In genomic region chr8:125869739-125870138, GRCm38 (mm10) we compare ENCODE assay signal across 18 mouse cellular contexts. TPM values are rescaled to one million over a fixed set of nuclear protein-coding genes. Genes with fewer than 3 reads are reported as not detected.
DNase-seq lines count a peak whose midpoint lies in the region; ATAC-seq and TF ChIP-seq lines count a peak whose summit lies in the region.
"Had no signal": no experiment of that assay in that cellular context is flagged by ENCODE, and none has a peak within 500 bp of the region (broad histone marks: within the 10 kb centered on the region; RNA-seq: fewer than 3 reads in every experiment).

No protein-coding gene starts in this region.

- no peaks in the 10 kb centered on the region for H3K9me3 ChIP-seq in heart, embryonic 10.5 days
- H3K9me3 ChIP-seq in liver, embryonic 16.5 days (replicated peaks; ENCODE audit: control insufficient read depth, low read length) = no peaks in the 10 kb centered on the region
- H3K9me3 ChIP-seq: embryonic facial prominence, embryonic 13.5 days; forebrain, embryonic 13.5 days; neural tube, embryonic 13.5 days had no signal

- ATAC-seq in liver, embryonic 16.5 days (ENCODE audit: low read depth) = peak; percentile 61; the same call in 1 of the 2 replicates
- ATAC-seq: lung, postnatal 0 days had no signal

- no peak for TF ChIP-seq CTCF in layer of hippocampus, adult 2 months (conservative IDR thresholded peaks at IDR 0.05)

- 41% methylated on average over 3 of the region's 3 CpGs for WGBS in heart, embryonic 10.5 days
- WGBS in liver, embryonic 16.5 days (ENCODE audit: insufficient replicate concordance) = 24% methylated on average over 3 of the region's 3 CpGs

- H3K4me3 ChIP-seq in heart, embryonic 10.5 days = no peak overlapping the region
- no peak overlapping the region for H3K4me3 ChIP-seq in liver, embryonic 16.5 days (ENCODE audit: low read depth, low read length)
- H3K4me3 ChIP-seq in layer of hippocampus, adult 2 months = no peak overlapping the region
- H3K4me3 ChIP-seq: embryonic facial prominence, embryonic 13.5 days; forebrain, embryonic 13.5 days; neural tube, embryonic 13.5 days had no signal

- no peaks in the 10 kb centered on the region for H3K36me3 ChIP-seq in heart, embryonic 10.5 days
- no peaks in the 10 kb centered on the region for H3K36me3 ChIP-seq in liver, embryonic 16.5 days (ENCODE audit: control insufficient read depth, insufficient read depth)
- H3K36me3 ChIP-seq: embryonic facial prominence, embryonic 13.5 days had no signal

- no peak overlapping the region for H3K4me2 ChIP-seq in liver, embryonic 16.5 days (ENCODE audit: low read depth, low read length)
- H3K4me2 ChIP-seq: embryonic facial prominence, embryonic 13.5 days; forebrain, embryonic 13.5 days; neural tube, embryonic 13.5 days had no signal

- no peak overlapping the region for H3K9ac ChIP-seq in liver, embryonic 16.5 days (ENCODE audit: low read depth, low read length)
- H3K9ac ChIP-seq: embryonic facial prominence, embryonic 13.5 days had no signal

- peak overlapping the region; percentile 82 for H3K27ac ChIP-seq in heart, embryonic 10.5 days
- H3K27ac ChIP-seq in liver, embryonic 16.5 days (ENCODE audit: low read length) = no peak overlapping the region
- H3K27ac ChIP-seq in layer of hippocampus, adult 2 months = no peak overlapping the region
- H3K27ac ChIP-seq: embryonic facial prominence, embryonic 13.5 days; neural tube, embryonic 13.5 days; stomach, postnatal 0 days had no signal

- H3K27me3 ChIP-seq in heart, embryonic 10.5 days (ENCODE audit: insufficient read depth, poor library complexity, severe bottlenecking) = no peaks in the 10 kb centered on the region
- no peaks in the 10 kb centered on the region for H3K27me3 ChIP-seq in liver, embryonic 16.5 days (ENCODE audit: control insufficient read depth, insufficient read depth, low read depth, low read length)
- H3K27me3 ChIP-seq: forebrain, embryonic 13.5 days had no signal

- no peak for DNase-seq in heart, embryonic 10.5 days (ENCODE audit: low spot score)
- no peak for DNase-seq in heart, postnatal 4 days
- DNase-seq in spleen, postnatal 36 days (ENCODE audit: low spot score in 2 of 2) = peak; percentile 31
- no peak for DNase-seq in spleen, adult 18-20 months
- DNase-seq in gastrocnemius, postnatal 14 days = no peak
- no peak for DNase-seq in natural killer cell, adult 2 months (ENCODE audit: low spot score in 2 of 2)
- no peak for DNase-seq in layer of hippocampus, adult 2 months (ENCODE audit: low spot score in 2 of 2)
- DNase-seq: adrenal gland, postnatal 14 days; cerebellum, postnatal 36 days; gastrocnemius, postnatal 25 days; kidney, postnatal 25 days had no signal

- intact Hi-C loops in gastrocnemius, postnatal 14 days (cut with DNase I; ENCODE audit: low total_unique reads) = loop anchor here (5.0 kb wide), 1 partner anchor 687 kb away; no protein-coding TSS in a partner anchor

- peaks cover 45% of the 10 kb centered on the region for H3K4me1 ChIP-seq in heart, embryonic 10.5 days
- H3K4me1 ChIP-seq in liver, embryonic 16.5 days (ENCODE audit: control insufficient read depth, low read depth, low read length) = peaks cover 2% of the 10 kb centered on the region; the same call in 1 of the 2 replicates

RNA-seq across cellular contexts. Expression of gene Pcnx2, which starts 28.4 kb away (rescaled TPM):
- polyA plus RNA-seq in heart, embryonic 10.5 days (2016; fragmentation: Nextera tagmentation; extraction: Ambion mirVana) = 0.17 and 0.44 TPM in 2 replicates
- under 1 TPM; 0.38 to 0.41 TPM for total RNA-seq in heart, postnatal 4 days (2021)
- 0.06 and 0.07 TPM in 2 replicates for polyA plus RNA-seq in liver, embryonic 16.5 days (2015; fragmentation: Nextera tagmentation; extraction: Ambion mirVana)
- total RNA-seq in gastrocnemius, postnatal 14 days (2021) = under 1 TPM; 0.23 to 0.35 TPM
- total RNA-seq in layer of hippocampus, adult 2 months (2021) = 10 to 100 TPM; 66.8 to 69.1 TPM
- polyA plus RNA-seq: limb, embryonic 11.5 days had no signal

RNA-seq across cellular contexts. Expression of gene Map3k21, which starts 40.5 kb away (rescaled TPM):
- 0.09 and 0.15 TPM in 2 replicates for polyA plus RNA-seq in heart, embryonic 10.5 days (2016; fragmentation: Nextera tagmentation; extraction: Ambion mirVana)
- total RNA-seq in heart, postnatal 4 days (2021) = under 1 TPM; 0.36 TPM
- polyA plus RNA-seq in liver, embryonic 16.5 days (2015; fragmentation: Nextera tagmentation; extraction: Ambion mirVana) = 0.08 and 0.21 TPM in 2 replicates
- under 1 TPM; 0.07 to 0.18 TPM for total RNA-seq in gastrocnemius, postnatal 14 days (2021)
- 1 to 10 TPM; 1.5 to 1.7 TPM for total RNA-seq in layer of hippocampus, adult 2 months (2021)
- polyA plus RNA-seq: limb, embryonic 11.5 days had no signal

Comparison
In these comparisons a context has a peak if more than half of its experiments do, and no peak if none do; other contexts are left out.
1. DNase-seq: peak in spleen, postnatal 36 days (2 of 2); none in heart, embryonic 10.5 days (single experiment), heart, postnatal 4 days (single experiment), spleen, adult 18-20 months (0 of 2), gastrocnemius, postnatal 14 days (single experiment), natural killer cell, adult 2 months (0 of 2) and layer of hippocampus, adult 2 months (0 of 2).
2. RNA of gene Pcnx2, which starts 28.4 kb away (total RNA-seq): 66.8 to 69.1 TPM in layer of hippocampus, adult 2 months; 0.38 to 0.41 TPM in heart, postnatal 4 days and 0.23 to 0.35 TPM in gastrocnemius, postnatal 14 days; every median in the first group is over 10 times any median in the second.